Mouse (Mus musculus): ENCODE measurements around the gene Rab6a.
"Not testable (repeated sequence)": the region's sequence is repeated elsewhere in the genome, so short reads cannot be mapped to it uniquely, and the experiment has no call there.

The Rab6a gene

DNA sequence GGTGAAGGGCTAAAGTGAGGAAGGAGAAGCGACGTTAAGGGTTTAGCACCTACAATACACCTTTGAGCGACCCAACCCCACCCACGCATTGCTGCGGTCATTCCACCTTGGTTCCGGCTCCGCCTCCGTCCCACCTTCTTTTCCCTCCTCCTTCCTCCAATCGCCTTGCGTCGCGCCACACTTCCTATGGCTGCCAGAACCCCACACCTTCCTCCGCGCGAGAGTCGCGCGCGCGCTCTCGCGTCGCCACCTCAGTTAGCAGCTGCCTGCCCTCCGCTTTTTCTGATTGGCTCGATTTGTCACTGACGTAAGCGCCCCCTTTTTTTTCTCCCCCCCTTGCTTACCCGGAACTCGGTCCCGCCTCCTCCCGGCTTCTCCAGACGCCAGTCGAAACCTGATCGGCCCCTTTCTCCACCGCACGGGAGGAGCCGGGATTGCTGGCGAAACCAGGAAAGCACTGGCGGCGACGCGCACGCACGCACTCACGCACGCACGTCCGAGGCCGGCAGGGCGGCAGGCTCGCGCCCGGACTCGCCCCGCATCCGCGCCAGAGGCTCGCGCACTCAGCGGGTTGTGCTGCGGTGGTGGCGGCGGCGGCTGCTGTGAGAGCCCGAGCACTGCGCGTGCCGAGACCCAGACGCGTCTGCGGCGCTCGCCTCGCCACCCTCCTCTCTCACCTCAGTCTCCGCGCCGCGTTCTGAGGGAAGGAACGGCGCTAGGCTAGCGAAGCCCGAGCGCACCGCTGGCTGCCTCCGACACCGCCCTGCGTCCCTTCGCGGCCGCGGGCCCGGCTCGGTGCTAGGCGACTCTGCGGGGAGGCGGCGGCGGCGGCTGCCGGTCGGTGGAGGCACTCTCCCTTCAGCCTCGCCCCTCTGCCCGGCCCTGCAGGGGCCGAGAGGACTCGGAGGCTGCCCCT, at the start of gene Rab6a:
TSS of gene Rab6a (plus strand) at position 197 of the 916 bp plus-strand sequence.
- DNase-seq (ENCODE audit: low spot score in 2 of 2), result peak; percentile 87 to 97

DNA sequence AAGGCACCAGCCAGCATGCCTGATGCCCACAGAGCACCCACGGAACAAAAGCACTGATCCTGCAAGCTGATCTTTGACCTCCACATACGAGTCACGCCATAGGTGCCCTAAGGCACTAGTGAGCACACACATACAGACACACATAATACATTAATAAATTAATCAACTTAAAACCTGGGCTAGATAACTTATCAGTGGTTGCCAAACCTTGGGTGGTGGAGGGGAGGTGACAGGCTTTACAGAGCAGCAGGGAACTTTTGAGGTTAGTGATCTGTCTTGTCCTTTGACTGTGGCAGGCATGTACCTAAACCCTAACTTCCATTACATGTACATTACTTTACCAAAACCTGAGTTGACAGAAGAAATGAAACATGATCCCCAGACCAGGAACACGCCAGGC, 47.9 kb upstream of the Rab6a start:
- no peak for DNase-seq (ENCODE audit: low spot score in 2 of 2)

- no peak for DNase-seq (ENCODE audit: low spot score in 2 of 2)
Observed at GRCm38 (mm10) chr7:100561861-100562587, 45.2 kb upstream of the Rab6a start.

GRCm38 (mm10) chr7:100567238-100567637, 40.0 kb upstream of the Rab6a start:
- DNase-seq (ENCODE audit: low spot score in 2 of 2), result not testable (repeated sequence)

- no peak for DNase-seq (ENCODE audit: low spot score in 2 of 2)
Observed at GRCm38 (mm10) chr7:100569907-100570306, 37.3 kb upstream of the Rab6a start.

DNA sequence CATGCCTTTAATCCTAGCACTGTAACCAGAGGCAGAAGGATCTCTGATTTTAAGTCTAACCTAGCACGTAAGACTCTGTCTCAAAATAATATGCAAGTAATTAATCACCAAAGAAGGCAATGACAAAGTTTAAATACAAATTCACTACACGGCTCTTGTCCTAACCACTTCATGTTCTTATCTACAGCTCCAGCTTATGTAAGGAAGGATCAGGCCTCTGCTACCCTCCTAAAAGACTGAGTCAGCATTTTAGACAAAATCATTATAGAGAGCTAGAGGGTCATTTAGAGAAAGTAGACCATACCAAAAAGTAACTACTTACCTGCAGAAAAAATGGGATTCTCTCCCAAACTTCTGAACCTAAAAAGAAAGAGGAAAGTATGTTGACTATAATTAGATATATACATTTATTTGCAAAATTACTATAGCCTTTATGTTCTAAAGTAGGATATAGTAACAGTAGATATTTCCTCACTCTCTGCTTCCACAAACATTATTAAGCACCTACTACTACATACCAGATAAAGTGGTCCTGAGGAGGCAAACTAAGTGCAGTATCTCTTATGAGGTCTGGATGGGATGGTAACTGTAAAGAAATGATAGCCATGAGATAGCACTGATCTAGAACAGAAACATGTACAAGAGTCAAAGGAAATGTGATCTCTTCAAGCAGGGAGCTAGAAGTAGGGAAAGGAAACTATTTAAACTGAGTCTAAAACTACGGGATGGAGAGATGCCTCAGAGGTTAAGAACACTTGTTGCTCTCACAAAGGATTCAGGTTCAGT, 36.1 kb upstream of the Rab6a start:
- no peak for DNase-seq (ENCODE audit: low spot score in 2 of 2)

DNA sequence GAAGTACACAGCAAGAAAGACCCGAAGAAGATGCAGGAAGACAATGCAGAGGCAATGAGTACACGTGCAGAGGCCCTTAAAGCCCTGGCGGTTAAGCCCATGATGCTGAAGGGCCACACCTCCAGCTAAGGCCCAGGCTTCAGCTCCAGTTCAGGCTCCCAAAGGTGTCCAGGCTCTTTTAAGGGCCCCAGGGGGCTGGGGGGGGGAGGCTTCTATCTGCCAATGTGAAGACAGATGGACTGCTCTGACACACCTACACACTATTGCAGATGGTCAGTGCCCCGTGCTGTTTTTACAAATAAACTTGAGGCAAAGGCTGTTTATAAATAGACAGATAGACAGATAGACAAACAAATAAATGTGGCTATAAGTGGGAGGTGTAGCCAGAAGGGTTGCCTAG, 35.1 kb upstream of the Rab6a start:
- no peak for DNase-seq (ENCODE audit: low spot score in 2 of 2)

- DNase-seq (ENCODE audit: low spot score in 2 of 2), result no peak
Observed at GRCm38 (mm10) chr7:100572704-100573103, 34.5 kb upstream of the Rab6a start.

DNA sequence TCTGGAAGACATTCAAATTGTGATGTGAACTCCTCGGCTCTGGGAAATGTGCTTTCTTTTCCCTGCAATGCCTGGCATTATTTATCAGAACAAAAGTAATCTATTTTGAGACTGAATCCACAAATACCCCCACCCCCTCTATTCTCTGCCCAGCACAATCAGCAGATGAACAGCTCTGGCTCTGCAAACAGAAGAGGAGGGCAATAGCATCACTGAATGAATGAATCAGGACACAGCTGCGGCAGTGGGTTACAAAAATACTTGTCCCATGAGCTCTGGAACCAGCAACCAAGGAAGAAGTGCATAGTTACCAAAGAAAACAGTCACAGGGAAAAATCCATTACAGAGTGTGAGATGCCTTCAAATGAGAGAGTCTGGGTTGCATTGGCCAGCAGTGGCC, 28.4 kb upstream of the Rab6a start:
- DNase-seq (ENCODE audit: low spot score in 2 of 2), result no peak

- DNase-seq (ENCODE audit: low spot score in 2 of 2), result no peak
Observed at GRCm38 (mm10) chr7:100582235-100582634, 25.0 kb upstream of the Rab6a start.

- DNase-seq (ENCODE audit: low spot score in 2 of 2), result peak; percentile 85 to 91
Observed at GRCm38 (mm10) chr7:100582727-100583236, 24.4 kb upstream of the Rab6a start.

GRCm38 (mm10) chr7:100589816-100590215, 17.4 kb upstream of the Rab6a start:
- no peak for DNase-seq (ENCODE audit: low spot score in 2 of 2)

GRCm38 (mm10) chr7:100590504-100590844, 16.7 kb upstream of the Rab6a start:
- DNase-seq (ENCODE audit: low spot score in 2 of 2), result no peak

- peak; percentile 56 to 59 for DNase-seq (ENCODE audit: low spot score in 2 of 2)
Observed at GRCm38 (mm10) chr7:100590845-100591521, 16.2 kb upstream of the Rab6a start.

DNA sequence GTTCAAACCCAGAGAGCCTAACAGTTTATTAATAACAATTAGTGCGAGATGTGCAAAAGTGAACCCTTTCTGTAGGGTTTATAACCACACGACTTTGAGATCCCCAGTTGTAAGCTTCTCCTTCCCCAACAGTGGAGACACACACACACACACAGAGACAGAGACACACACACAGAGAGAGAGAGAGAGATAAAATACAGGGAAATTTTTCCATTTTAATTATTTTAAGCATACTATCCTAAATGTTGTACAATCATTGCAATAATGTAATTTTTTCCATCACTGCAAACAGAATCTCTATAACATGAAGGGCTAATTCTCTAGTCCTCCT, 15.7 kb upstream of the Rab6a start:
- no peak for DNase-seq (ENCODE audit: low spot score in 2 of 2)

DNA sequence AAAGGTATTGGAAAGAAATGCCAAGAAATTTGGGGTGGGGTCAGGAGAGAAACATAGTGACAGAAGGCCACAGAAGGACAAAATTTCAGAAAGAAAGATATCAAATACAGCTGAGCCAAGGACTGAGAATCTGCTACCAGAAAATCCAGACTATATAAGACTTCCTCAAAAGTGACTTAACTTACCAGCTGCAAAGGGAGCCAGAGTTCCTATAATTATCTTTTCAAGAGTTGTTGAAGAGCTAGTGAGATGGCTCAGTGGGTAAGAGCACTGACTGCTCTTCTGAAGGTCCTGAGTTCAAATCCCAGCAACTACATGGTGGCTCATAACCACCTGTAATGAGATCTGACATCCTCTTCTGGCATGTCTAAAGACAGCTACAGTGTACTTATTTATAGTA, 13.9 kb upstream of the Rab6a start:
- DNase-seq (ENCODE audit: low spot score in 2 of 2), result no peak

DNA sequence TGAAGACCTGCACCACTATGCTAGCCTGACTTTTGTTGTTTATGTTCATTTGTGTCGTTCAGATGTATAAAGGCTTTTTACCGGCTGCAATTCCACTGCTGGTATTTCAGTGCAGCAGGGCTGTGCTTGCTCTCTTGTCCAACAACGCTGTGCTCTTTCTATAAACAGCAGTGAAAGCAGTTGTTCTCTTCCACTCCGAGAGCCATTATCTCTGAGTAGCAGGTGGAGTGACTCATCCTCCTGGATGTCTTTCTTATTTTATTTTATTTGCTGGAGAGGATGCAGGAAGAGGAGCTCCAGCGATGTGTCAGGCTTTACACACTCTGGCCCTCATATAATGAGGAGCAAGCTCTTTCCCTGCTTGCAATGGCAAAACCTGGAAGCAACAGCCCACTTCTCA, 7.0 kb upstream of the Rab6a start:
- no peak for DNase-seq (ENCODE audit: low spot score in 2 of 2)

DNA sequence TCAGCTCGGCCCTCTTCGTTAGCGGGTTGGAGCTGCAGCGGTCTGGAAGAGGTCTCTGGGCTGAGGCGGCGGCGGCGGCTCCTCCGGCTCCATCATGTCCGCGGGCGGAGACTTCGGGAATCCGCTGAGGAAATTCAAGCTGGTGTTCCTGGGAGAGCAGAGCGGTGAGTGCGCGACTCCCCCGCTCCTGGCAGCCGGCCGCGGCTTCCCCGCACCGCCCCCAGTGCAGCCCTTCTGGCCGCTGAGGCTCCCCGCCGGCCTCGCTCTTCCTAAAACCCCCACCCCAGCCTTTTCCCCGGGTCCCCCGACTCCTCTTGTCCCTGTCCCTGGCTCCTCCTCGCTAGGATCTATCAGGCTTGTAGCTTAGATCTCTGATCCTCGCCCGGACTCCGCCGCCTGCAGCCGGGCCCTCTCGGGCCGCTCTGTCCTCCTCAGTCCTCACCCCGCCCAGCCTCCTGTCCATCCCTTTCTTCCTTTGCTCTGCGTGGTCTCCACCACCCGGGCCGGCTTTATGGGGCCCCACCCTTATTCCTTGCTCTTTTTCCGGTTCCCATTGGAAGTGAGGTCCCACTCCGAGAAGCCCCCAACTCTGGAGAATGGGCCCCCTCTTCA, 1.0 kb downstream of the Rab6a start, which contains the start of gene Mrpl48:
TSS of gene Mrpl48 (minus strand) at position 172 of the 612 bp plus-strand sequence.
- peak; percentile 29 to 45 for DNase-seq (ENCODE audit: low spot score in 2 of 2)

GRCm38 (mm10) chr7:100608910-100609309, 1.7 kb downstream of the Rab6a start:
- no peak for DNase-seq (ENCODE audit: low spot score in 2 of 2)

GRCm38 (mm10) chr7:100616121-100616857, 9.1 kb downstream of the Rab6a start:
- no peak for DNase-seq (ENCODE audit: low spot score in 2 of 2)

All from frontal cortex, postnatal 25 days (tissue).